Mouse (Mus musculus): ENCODE measurements around the gene Asphd1. TPM values are rescaled to one million over a fixed set of nuclear protein-coding genes. Genes with fewer than 3 reads are reported as not detected.
"Not testable (repeated sequence)": the region's sequence is repeated elsewhere in the genome, so short reads cannot be mapped to it uniquely, and the experiment has no call there.

Asphd1 gene
- polyA plus RNA-seq, 1 experiment from 2014 or later = 0.15 TPM

DNA sequence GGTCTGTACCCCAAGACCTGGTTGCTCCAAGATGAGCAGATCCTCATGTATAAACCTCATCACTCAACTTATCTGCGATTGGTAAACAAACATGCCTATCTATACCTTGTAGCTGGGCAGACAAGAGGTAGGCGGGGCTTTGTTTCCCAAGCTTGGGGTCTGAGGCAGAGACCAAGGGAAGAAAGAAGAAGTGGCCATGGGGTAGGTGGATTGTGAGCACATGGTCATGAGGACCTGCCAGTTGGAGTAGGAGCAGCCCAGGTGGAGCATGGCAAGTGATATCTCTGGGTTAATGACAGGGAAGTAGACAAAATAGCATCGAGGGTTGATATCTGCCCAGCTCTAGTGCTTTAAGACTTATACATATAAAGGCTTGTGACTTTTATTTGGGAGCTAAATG is 34.5 kb downstream of the Asphd1 start:
- Histone ChIP-seq H3K27ac (replicated peaks) (no peak overlapping the region), H3K27me3 (replicated peaks; ENCODE audit: low read depth, poor library complexity, severe bottlenecking) (no peaks in the 10 kb centered on the region), H3K4me3 (no peak overlapping the region), H3K9me3 (no peaks in the 10 kb centered on the region), H3K4me1 (peaks cover 4% of the 10 kb centered on the region; the same call in 1 of the 2 replicates), H3K36me3 (replicated peaks) (no peaks in the 10 kb centered on the region)
- no peak for DNase-seq (ENCODE audit: low spot score)
- 85% methylated on average over 3 of the region's 3 CpGs for WGBS

DNA sequence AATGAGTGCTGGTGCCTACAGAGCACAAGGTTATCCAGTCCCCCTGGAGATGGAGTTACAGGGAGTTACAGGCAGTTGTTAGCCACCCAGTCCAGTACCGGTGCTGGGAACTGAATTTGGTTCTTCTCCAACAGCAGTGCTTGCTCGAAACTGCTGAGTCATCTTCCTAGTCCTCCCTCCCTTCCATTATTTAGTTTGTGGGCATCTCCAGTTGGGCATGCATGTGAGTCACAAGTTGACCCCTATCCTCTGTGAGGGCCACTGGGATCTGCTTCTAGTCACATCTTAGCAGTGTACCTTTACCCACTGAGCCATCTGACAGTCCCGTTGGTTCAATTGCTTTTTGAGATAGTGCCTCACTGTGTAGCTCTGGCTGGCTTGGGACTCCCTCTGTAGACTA is 43.8 kb downstream of the Asphd1 start:
- Histone ChIP-seq H3K36me3 (replicated peaks) (no peaks in the 10 kb centered on the region), H3K4me3 (no peak overlapping the region), H3K4me1 (no peaks in the 10 kb centered on the region), H3K9me3 (no peaks in the 10 kb centered on the region), H3K27me3 (replicated peaks; ENCODE audit: low read depth, poor library complexity, severe bottlenecking) (no peaks in the 10 kb centered on the region), H3K27ac (replicated peaks) (no peak overlapping the region)
- DNase-seq (ENCODE audit: low spot score) = no peak
- WGBS = 74% methylated on average over 3 of the region's 3 CpGs

DNA sequence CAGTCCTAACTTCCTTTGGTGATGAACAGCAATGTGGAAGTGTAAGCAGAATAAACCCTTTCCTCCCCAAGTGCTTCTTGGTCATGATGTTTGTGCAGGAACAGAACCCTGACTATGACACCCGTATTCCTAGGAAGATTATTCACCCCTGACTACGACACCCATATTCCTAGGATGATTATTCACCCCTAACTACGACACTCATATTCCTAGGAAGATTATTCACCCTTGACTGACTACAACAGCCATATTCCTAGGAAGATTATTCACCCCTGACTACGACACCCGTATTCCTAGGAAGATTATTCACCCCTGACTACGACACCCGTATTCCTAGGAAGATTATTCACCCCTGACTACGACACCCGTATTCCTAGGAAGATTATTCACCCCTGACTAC is 49.6 kb downstream of the Asphd1 start:
- not testable (repeated sequence) for DNase-seq (ENCODE audit: low spot score); H3K27me3 ChIP-seq (replicated peaks; ENCODE audit: low read depth, poor library complexity, severe bottlenecking); H3K36me3 ChIP-seq (replicated peaks); H3K4me3 ChIP-seq; H3K27ac ChIP-seq (replicated peaks); H3K9me3 ChIP-seq
- peaks cover 19% of the 10 kb centered on the region for H3K4me1 ChIP-seq
- WGBS = 88% methylated on average over 7 of the region's 9 CpGs

DNA sequence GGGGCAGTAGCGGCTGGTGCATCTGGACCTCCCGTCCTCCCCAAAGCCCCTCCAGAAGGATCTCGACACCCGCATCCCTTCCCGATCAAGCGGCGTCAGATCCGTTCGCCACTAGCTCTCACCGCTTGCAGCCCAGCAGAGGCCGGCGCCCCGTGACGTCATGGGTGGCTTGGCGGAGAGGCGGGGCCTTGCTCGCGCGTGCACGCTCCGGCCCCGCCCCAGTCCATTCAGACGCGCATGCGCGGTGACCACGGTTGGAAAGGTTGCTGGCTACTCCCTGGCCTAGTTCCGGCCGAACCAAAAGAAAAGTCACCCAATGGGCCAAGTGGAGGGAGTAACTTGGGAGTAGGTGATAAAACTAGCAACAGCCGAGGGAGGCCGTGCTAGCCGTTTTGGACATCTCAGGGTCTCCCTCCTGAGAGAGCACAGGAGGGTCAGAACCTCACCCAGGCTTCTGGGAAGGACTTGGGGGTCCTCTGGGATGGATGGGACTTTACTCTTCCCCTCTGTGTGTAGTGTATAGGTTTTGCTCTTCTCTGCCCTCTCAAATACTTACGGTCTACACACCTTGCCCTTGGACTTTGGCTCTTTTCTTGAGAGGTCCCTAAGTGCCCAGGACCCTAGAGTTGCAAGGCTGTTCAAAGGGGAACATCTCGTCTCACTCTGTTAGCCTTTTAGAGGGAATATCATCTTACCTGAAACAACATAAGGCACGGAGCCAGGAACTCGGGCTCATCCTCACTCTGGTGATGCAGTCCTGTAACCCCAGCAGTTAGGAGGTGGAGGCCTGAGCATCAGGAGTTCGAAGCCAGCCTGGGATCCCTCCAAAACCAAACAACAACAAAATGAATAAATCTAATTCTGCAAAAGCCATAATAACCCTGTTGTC is 51.0 kb downstream of the Asphd1 start:
- WGBS = 12% methylated on average over 37 of the region's 37 CpGs
- DNase-seq (ENCODE audit: low spot score) = peak; percentile 98
- Histone ChIP-seq H3K27ac (replicated peaks) (peak overlapping the region; percentile 92), H3K9me3 (no peaks in the 10 kb centered on the region), H3K36me3 (replicated peaks) (no peaks in the 10 kb centered on the region), H3K4me3 (peak overlapping the region; percentile 81), H3K4me1 (peaks cover 19% of the 10 kb centered on the region), H3K27me3 (replicated peaks; ENCODE audit: low read depth, poor library complexity, severe bottlenecking) (no peaks in the 10 kb centered on the region)

DNA sequence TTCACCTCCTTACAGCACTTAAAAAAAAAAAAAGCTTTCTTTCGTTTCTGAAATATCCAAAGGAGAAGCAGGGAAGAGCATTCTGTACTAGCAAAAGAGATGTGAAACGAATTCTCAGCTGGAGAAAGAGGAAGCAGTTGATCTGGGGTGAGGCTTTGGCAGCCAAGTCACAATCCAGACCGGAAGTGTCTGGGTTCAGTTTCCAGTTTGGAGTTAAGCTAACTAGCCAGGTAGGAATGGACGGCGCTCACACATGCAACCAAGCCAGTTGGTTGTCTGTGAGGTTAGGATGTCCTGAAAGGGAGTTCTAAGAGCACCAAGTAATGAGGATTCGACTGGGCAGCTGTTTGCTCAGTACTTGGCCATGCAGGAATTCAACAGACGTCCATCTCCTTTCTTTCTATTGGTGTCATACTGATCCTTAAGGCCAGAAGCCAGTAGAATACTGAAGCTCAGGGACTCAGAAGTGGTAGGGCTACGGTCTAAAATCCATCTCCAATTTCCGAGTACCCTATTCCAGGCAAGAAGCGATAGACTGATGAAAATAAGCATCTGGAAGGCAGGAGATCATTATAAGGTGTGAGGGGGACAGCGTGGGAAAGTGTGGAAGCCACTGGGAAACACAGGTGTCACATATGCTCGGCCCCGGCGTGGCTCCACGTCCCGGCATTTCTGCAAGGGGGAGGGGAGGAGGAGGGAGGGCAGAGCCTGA is 51.8 kb downstream of the Asphd1 start:
- no peak for DNase-seq (ENCODE audit: low spot score)
- H3K36me3 ChIP-seq (replicated peaks) = no peaks in the 10 kb centered on the region
- H3K27me3 ChIP-seq (replicated peaks; ENCODE audit: low read depth, poor library complexity, severe bottlenecking) = no peaks in the 10 kb centered on the region
- H3K27ac ChIP-seq (replicated peaks) = peak overlapping the region; percentile 92
- peak overlapping the region; percentile 81 for H3K4me3 ChIP-seq
- H3K9me3 ChIP-seq = no peaks in the 10 kb centered on the region
- peaks cover 19% of the 10 kb centered on the region for H3K4me1 ChIP-seq
- WGBS = 25% methylated on average over 16 of the region's 16 CpGs

DNA sequence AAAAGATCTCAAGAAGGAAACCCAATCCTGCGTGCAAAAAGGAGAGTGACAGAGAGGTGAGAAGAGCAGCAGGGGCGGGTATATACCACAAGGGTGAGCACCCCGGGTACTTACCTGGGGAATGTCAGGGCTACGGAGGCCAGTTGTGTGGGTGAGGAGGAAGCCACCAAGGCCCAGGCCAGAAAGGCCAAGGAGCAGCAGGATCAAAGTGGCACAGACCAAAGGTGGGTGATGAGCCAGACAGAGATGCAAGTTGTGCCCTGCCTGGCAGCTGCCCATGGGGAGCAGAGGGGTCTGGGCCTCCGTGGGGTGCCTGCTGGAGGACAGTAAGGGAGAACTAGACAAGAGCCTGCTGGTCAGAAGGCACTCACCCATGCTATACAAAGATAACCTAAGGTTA is 52.5 kb downstream of the Asphd1 start:
- Histone ChIP-seq H3K36me3 (replicated peaks) (peaks cover under 1% of the 10 kb centered on the region; the same call in 1 of the 2 replicates), H3K9me3 (no peaks in the 10 kb centered on the region), H3K27me3 (replicated peaks; ENCODE audit: low read depth, poor library complexity, severe bottlenecking) (no peaks in the 10 kb centered on the region), H3K27ac (replicated peaks) (no peak overlapping the region), H3K4me3 (0 out of 2 replicates have a peak overlapping the region, but pooled peaks have one; percentile 9), H3K4me1 (peaks cover 19% of the 10 kb centered on the region)
- DNase-seq (ENCODE audit: low spot score) = no peak
- 83% methylated on average over 5 of the region's 5 CpGs for WGBS

Other genes starting within 250 kb of the Asphd1 start
- 35.7 and 38.5 TPM in 2 replicates for gene Coro1a, start 241.8 kb downstream of the Asphd1 start, polyA plus RNA-seq (2016; fragmentation: Nextera tagmentation; extraction: Ambion mirVana)
- 51.9 and 57.2 TPM in 2 replicates for gene Mapk3, start 190.0 kb downstream of the Asphd1 start, polyA plus RNA-seq (2016; fragmentation: Nextera tagmentation; extraction: Ambion mirVana)
- 0.96 and 1.8 TPM in 2 replicates for gene Gdpd3, start 183.2 kb downstream of the Asphd1 start, polyA plus RNA-seq (2016; fragmentation: Nextera tagmentation; extraction: Ambion mirVana)
- 51.1 and 64.4 TPM in 2 replicates for gene Ypel3, start 172.6 kb downstream of the Asphd1 start, polyA plus RNA-seq (2016; fragmentation: Nextera tagmentation; extraction: Ambion mirVana)
- gene Tbx6, start 168.1 kb downstream of the Asphd1 start, polyA plus RNA-seq (2016; fragmentation: Nextera tagmentation; extraction: Ambion mirVana) = 0.36 and 0.60 TPM in 2 replicates
- gene Ppp4c, start 157.1 kb downstream of the Asphd1 start, polyA plus RNA-seq (2016; fragmentation: Nextera tagmentation; extraction: Ambion mirVana) = 390 and 408 TPM in 2 replicates
- 0.80 and 1.2 TPM in 2 replicates for gene Fam57b, start 151.9 kb downstream of the Asphd1 start, polyA plus RNA-seq (2016; fragmentation: Nextera tagmentation; extraction: Ambion mirVana)
- not detected in 2 replicates for gene 4930451I11Rik, start 117.9 kb downstream of the Asphd1 start, polyA plus RNA-seq (2016; fragmentation: Nextera tagmentation; extraction: Ambion mirVana)
- 3.1 and 5.5 TPM in 2 replicates for gene Doc2a, start 102.2 kb downstream of the Asphd1 start, polyA plus RNA-seq (2016; fragmentation: Nextera tagmentation; extraction: Ambion mirVana)
- gene Hirip3, start 87.6 kb downstream of the Asphd1 start, polyA plus RNA-seq (2016; fragmentation: Nextera tagmentation; extraction: Ambion mirVana) = 49.3 and 57.0 TPM in 2 replicates
- 114 and 118 TPM in 2 replicates for gene Ino80e, start 87.2 kb downstream of the Asphd1 start, polyA plus RNA-seq (2016; fragmentation: Nextera tagmentation; extraction: Ambion mirVana)
- 55.3 and 56.9 TPM in 2 replicates for gene Taok2, start 64.9 kb downstream of the Asphd1 start, polyA plus RNA-seq (2016; fragmentation: Nextera tagmentation; extraction: Ambion mirVana)
- gene Tmem219, start 26.7 kb downstream of the Asphd1 start, polyA plus RNA-seq (2016; fragmentation: Nextera tagmentation; extraction: Ambion mirVana) = 16.7 and 21.3 TPM in 2 replicates
- gene Kctd13, start 20.7 kb downstream of the Asphd1 start, polyA plus RNA-seq (2016; fragmentation: Nextera tagmentation; extraction: Ambion mirVana) = 20.2 and 21.3 TPM in 2 replicates
- gene Sez6l2, start 981 bp upstream of the Asphd1 start, polyA plus RNA-seq (2016; fragmentation: Nextera tagmentation; extraction: Ambion mirVana) = 0.77 and 1.2 TPM in 2 replicates
- 79.9 and 85.2 TPM in 2 replicates for gene Cdipt, start 26.3 kb upstream of the Asphd1 start, polyA plus RNA-seq (2016; fragmentation: Nextera tagmentation; extraction: Ambion mirVana)
- gene Cdiptos, start 26.5 kb upstream of the Asphd1 start, polyA plus RNA-seq (2016; fragmentation: Nextera tagmentation; extraction: Ambion mirVana) = 0.50 and 0.77 TPM in 2 replicates
- gene Mvp, start 65.0 kb upstream of the Asphd1 start, polyA plus RNA-seq (2016; fragmentation: Nextera tagmentation; extraction: Ambion mirVana) = 4.1 TPM in 2 replicates
- gene Pagr1b, start 66.9 kb upstream of the Asphd1 start, polyA plus RNA-seq (2016; fragmentation: Nextera tagmentation; extraction: Ambion mirVana) = 0.78 TPM in 1 of 2 replicates, not detected in the other
- gene Pagr1a, start 67.8 kb upstream of the Asphd1 start, polyA plus RNA-seq (2016; fragmentation: Nextera tagmentation; extraction: Ambion mirVana) = 41.1 and 107 TPM in 2 replicates
- gene Gm42742, start 71.5 kb upstream of the Asphd1 start, polyA plus RNA-seq (2016; fragmentation: Nextera tagmentation; extraction: Ambion mirVana) = 37.7 and 92.9 TPM in 2 replicates
- 2.7 and 3.4 TPM in 2 replicates for gene Prrt2, start 71.6 kb upstream of the Asphd1 start, polyA plus RNA-seq (2016; fragmentation: Nextera tagmentation; extraction: Ambion mirVana)
- 63.6 and 68.8 TPM in 2 replicates for gene Maz, start 77.5 kb upstream of the Asphd1 start, polyA plus RNA-seq (2016; fragmentation: Nextera tagmentation; extraction: Ambion mirVana)
- 200 and 207 TPM in 2 replicates for gene Kif22, start 92.9 kb upstream of the Asphd1 start, polyA plus RNA-seq (2016; fragmentation: Nextera tagmentation; extraction: Ambion mirVana)
- not detected in 2 replicates for gene Zg16, start 137.7 kb upstream of the Asphd1 start, polyA plus RNA-seq (2016; fragmentation: Nextera tagmentation; extraction: Ambion mirVana)
- 0.54 and 1.4 TPM in 2 replicates for gene AI467606, start 141.8 kb upstream of the Asphd1 start, polyA plus RNA-seq (2016; fragmentation: Nextera tagmentation; extraction: Ambion mirVana)
- 3.7 and 4.1 TPM in 2 replicates for gene Qprt, start 172.6 kb upstream of the Asphd1 start, polyA plus RNA-seq (2016; fragmentation: Nextera tagmentation; extraction: Ambion mirVana)
- gene Spn, start 188.2 kb upstream of the Asphd1 start, polyA plus RNA-seq (2016; fragmentation: Nextera tagmentation; extraction: Ambion mirVana) = 0.04 and 0.09 TPM in 2 replicates
- gene Cd2bp2, start 246.5 kb upstream of the Asphd1 start, polyA plus RNA-seq (2016; fragmentation: Nextera tagmentation; extraction: Ambion mirVana) = 89.9 and 93.4 TPM in 2 replicates